26 mouse cellular contexts compared by ENCODE assay signal in the genomic region with DNA sequence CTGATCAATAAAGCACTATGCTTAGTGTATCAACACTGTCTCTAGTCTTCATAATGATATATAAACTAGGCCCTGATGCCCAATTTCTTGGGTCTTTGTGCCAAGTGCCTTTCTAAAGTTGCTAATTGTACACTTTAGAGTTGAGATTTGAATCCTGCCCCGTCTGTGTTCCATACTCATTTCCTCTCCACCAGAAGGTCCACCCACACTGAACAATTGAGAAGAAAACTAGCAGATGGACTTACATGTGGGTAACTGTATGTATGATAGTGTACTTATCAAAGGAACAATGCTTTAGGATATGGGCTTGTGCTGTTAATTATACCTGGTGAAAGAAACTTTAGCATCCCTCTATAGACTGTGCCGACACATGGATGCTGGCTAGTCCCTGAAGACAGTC.
"Had no signal": no experiment of that assay in that cellular context is flagged by ENCODE, and none has a peak within 500 bp of the region (broad histone marks: within the 10 kb centered on the region; RNA-seq: fewer than 3 reads in every experiment).

No protein-coding gene starts in this region.

- H3K4me1 ChIP-seq: hindbrain, embryonic 10.5 days had no signal

- H3K9me3 ChIP-seq: heart, embryonic 10.5 days; heart, embryonic 12.5 days; hindbrain, embryonic 10.5 days; hindbrain, embryonic 12.5 days; limb, embryonic 13.5 days; limb, embryonic 15.5 days; liver, embryonic 12.5 days had no signal

- H3K36me3 ChIP-seq: heart, embryonic 10.5 days; hindbrain, embryonic 10.5 days; hindbrain, embryonic 12.5 days; liver, embryonic 12.5 days had no signal

- H3K4me2 ChIP-seq: heart, embryonic 12.5 days; hindbrain, embryonic 12.5 days; hindbrain, embryonic 14.5 days; limb, embryonic 13.5 days; limb, embryonic 15.5 days; liver, embryonic 12.5 days had no signal

- H3K4me3 ChIP-seq: gastrocnemius, adult 2 months; heart, adult 2 months; heart, embryonic 10.5 days; heart, embryonic 12.5 days; hindbrain, embryonic 10.5 days; hindbrain, embryonic 12.5 days; limb, embryonic 13.5 days; limb, embryonic 15.5 days; liver, embryonic 12.5 days had no signal

- H3K27ac ChIP-seq: gastrocnemius, adult 2 months; heart, adult 2 months; heart, embryonic 10.5 days; hindbrain, embryonic 10.5 days; hindbrain, embryonic 12.5 days; hindbrain, embryonic 14.5 days; limb, embryonic 13.5 days; limb, embryonic 15.5 days; liver, embryonic 12.5 days; liver, embryonic 14.5 days had no signal

- H3K9ac ChIP-seq: heart, embryonic 12.5 days; hindbrain, embryonic 12.5 days; hindbrain, embryonic 14.5 days; limb, embryonic 13.5 days; limb, embryonic 15.5 days; liver, embryonic 12.5 days; liver, embryonic 14.5 days had no signal

- DNase-seq: gastrocnemius, adult 2 months; gastrocnemius, postnatal 10 days; gastrocnemius, postnatal 25 days; heart, adult 2 months; heart, postnatal 10 days; heart, postnatal 4 days; kidney, adult 18-20 months; kidney, adult 8-10 months; kidney, postnatal 10 days; kidney, postnatal 25 days; kidney, postnatal 4 days; left cerebral cortex, postnatal 4 days; lung, adult 18-20 months had no signal

- H3K27me3 ChIP-seq: heart, embryonic 12.5 days; hindbrain, embryonic 12.5 days; limb, embryonic 13.5 days; limb, embryonic 15.5 days; liver, embryonic 12.5 days had no signal

- ATAC-seq: forebrain, embryonic 16.5 days; hindbrain, embryonic 16.5 days; inflammation-experienced regulatory T-cells, adult 6 months; intestine, postnatal 0 days; liver, embryonic 12.5 days had no signal
